Mouse (Mus musculus): Measurements from ENCODE around the gene Gimap8.

DNA sequence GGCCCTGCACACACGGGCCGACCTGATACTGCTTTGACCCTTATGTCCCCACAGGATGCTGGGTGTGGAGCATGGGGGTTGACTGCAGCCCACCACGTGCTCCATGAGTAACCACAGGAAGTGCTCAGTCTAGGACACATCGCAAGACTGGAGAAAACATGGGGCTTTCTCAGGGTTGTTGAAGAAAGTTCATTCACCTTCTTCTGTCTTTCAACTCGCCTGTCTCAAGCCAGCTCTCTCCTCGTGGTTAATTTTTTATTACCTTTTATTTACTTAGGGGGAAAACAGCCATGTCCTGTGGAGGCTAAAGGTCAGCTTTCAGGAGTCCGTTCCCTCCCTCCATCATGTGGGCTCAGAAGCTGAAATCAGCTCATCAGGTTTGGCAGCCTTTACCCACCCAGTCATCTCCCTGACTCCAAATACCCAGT is 19.1 kb downstream of the Gimap8 start:
- TF ChIP-seq POLR2A (IDR thresholded peaks at IDR 0.05; ENCODE audit: extremely low read depth, insufficient read depth, low read length) = no peak
- no peak for TF ChIP-seq CTCF (IDR thresholded peaks at IDR 0.05; ENCODE audit: extremely low read depth, insufficient read depth, low read length)
